Mouse (Mus musculus): Measurements from ENCODE around the gene Fgfr2. TPM values are rescaled to one million over a fixed set of nuclear protein-coding genes. Genes with fewer than 3 reads are reported as not detected.

Gene Fgfr2
- polyA plus RNA-seq, 1 experiment from 2014 or later = 18.5 TPM

DNA sequence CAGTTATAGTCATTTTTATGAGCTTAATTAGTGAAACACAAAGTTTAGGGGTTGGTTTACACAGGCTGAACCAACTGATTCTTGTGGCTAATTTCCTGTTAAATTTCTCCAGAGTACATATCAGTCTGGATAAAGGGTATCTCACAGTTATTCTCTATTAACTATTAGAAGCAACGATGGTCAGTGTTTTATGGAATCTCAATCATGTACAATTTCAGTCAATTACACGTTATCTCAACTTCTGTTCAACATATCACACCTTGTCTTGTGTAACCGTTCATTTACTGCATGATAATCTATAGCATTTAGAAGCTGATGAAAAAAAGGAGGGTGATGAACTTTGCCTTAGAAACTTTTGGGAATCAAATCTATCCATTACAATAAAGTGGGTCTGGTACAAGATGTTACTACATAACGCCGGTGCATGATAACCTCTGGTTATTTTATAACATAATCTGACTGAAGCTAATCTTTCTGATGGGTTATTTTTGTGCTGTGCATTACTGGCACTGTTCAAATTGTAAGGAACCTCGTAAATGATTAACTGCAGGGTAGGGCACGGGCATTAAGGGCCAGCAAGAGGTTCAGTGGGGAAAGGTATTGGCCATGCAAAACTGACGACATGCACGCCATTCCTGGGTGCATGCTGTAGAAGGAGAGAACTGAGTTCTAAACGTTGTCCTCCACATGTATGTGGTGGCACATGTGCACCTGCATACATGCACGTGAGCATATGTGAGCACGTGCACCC lies 2121.0 kb downstream of the Fgfr2 start:
- no peak for ATAC-seq
- 67% methylated on average over 12 of the region's 12 CpGs for WGBS (ENCODE audit: insufficient replicate concordance)

DNA sequence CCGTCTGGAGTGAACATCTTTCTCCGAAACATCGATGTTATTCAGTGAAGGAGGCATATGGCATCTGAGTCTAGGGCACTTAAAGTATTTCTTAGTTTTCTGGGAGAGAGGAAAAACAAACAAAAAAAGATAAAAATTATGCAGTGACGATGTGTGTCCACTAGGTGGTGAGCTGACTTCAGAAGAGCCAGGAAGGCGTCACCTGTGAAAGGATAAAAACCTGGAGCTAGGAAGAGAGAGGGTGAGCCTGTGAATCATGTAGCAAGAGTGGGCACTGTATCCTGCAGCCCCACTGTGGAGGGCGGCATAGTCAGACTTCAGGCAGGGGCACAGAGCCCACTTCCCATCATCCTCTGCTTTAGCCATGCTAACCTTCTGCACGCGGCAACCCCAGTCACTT lies 2129.2 kb downstream of the Fgfr2 start:
- no peak for ATAC-seq
- no peaks in the 10 kb centered on the region for H3K36me3 ChIP-seq
- H3K9ac ChIP-seq = no peak overlapping the region
- no peak overlapping the region for H3K4me2 ChIP-seq
- 36% methylated on average over 8 of the region's 8 CpGs for WGBS (ENCODE audit: insufficient replicate concordance)
- H3K4me3 ChIP-seq = no peak overlapping the region
- no peak overlapping the region for H3K27ac ChIP-seq
- H3K27me3 ChIP-seq (replicated peaks) = no peaks in the 10 kb centered on the region
- no peaks in the 10 kb centered on the region for H3K9me3 ChIP-seq (replicated peaks)
- no peaks in the 10 kb centered on the region for H3K4me1 ChIP-seq

More for the DNA sequence above, 2121.0 kb downstream of the Fgfr2 start:
- no peak overlapping the region for H3K9ac ChIP-seq
- H3K4me2 ChIP-seq = no peak overlapping the region
- no peaks in the 10 kb centered on the region for H3K4me1 ChIP-seq
- H3K4me3 ChIP-seq = no peak overlapping the region
- H3K9me3 ChIP-seq (replicated peaks) = 0 out of 2 replicates have a peak, but pooled peaks cover 4% of the 10 kb centered on the region
- no peaks in the 10 kb centered on the region for H3K27me3 ChIP-seq (replicated peaks)
- no peaks in the 10 kb centered on the region for H3K36me3 ChIP-seq
- no peak overlapping the region for H3K27ac ChIP-seq

GRCm38 (mm10) chr7:130991174-130991789 lies 2131.9 kb downstream of the Fgfr2 start:
- H3K4me3 ChIP-seq = no peak overlapping the region
- no peaks in the 10 kb centered on the region for H3K27me3 ChIP-seq (replicated peaks)
- H3K4me1 ChIP-seq = no peaks in the 10 kb centered on the region
- H3K27ac ChIP-seq = no peak overlapping the region
- no peak overlapping the region for H3K4me2 ChIP-seq
- no peak for ATAC-seq
- H3K36me3 ChIP-seq = no peaks in the 10 kb centered on the region
- no peak overlapping the region for H3K9ac ChIP-seq
- 73% methylated on average over 13 of the region's 13 CpGs for WGBS (ENCODE audit: insufficient replicate concordance)
- no peaks in the 10 kb centered on the region for H3K9me3 ChIP-seq (replicated peaks)

DNA sequence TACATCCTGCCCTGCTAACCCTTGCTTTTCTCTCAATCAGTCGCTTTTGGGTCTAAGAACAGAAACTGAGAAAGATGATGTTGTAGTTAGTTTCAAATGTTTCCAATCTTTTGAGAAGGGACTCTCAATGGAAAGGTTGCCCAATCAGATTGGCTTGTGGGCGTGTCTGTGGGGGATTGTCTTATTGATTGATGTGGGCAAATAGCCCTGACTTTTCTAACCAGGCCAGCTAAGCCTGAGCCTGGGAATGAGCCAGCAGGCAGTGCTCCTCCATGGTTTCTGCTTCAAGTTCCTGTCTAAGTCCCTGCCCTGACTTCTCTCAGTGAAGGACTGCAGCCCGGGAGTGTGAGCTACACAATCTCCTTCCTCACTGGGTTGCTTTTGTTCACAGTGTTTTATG lies 2133.8 kb downstream of the Fgfr2 start:
- WGBS (ENCODE audit: insufficient replicate concordance) = 42% methylated on average over 3 of the region's 3 CpGs
- Histone ChIP-seq H3K4me1 (no peaks in the 10 kb centered on the region), H3K9ac (no peak overlapping the region), H3K27ac (no peak overlapping the region), H3K36me3 (no peaks in the 10 kb centered on the region), H3K4me2 (no peak overlapping the region), H3K9me3 (replicated peaks) (no peaks in the 10 kb centered on the region), H3K27me3 (replicated peaks) (no peaks in the 10 kb centered on the region), H3K4me3 (no peak overlapping the region)
- no peak for ATAC-seq

DNA sequence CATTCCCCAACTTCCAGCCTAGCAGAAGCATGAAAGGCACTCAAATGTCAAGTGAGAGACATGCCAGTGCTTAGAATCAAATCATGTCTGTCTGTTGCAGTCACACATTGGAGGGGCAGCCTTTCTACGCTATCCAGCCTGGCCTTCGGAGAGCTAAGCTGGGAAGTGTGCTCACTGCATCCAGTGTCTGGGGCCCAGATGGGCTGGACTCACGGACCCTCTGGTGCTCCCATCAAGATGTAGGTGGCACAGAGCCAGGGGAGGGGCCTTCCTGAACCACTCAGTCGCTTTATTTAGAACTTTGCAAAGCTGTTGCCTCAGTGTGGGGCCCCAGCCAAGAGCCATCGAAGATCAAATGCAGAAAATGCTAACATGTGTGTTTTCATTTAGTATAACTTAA lies 2135.0 kb downstream of the Fgfr2 start:
- WGBS (ENCODE audit: insufficient replicate concordance) = 62% methylated on average over 5 of the region's 5 CpGs
- Histone ChIP-seq H3K4me2 (no peak overlapping the region), H3K9ac (no peak overlapping the region), H3K36me3 (no peaks in the 10 kb centered on the region), H3K27me3 (replicated peaks) (no peaks in the 10 kb centered on the region), H3K4me3 (no peak overlapping the region), H3K27ac (no peak overlapping the region), H3K4me1 (no peaks in the 10 kb centered on the region), H3K9me3 (replicated peaks) (no peaks in the 10 kb centered on the region)
- no peak for ATAC-seq

DNA sequence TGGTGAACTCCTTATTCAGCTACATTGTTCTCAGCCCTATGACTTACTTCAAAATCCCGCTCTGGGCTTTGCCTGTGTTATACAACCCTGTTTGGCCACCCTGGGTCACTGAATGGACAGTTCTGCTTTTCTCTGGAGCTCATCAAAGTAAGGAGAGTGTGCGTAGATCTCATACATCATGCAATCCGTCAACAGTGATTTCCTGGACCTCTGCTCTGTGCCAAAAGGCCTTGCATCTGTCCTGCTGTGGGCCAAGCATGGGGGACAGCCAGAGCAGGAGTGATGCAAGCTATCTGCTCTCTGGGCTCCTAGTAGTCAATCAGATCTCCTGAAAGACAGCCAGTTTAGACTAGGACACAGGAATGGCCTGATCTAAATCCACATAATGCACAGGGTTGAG lies 2137.4 kb downstream of the Fgfr2 start:
- ATAC-seq = no peak

GRCm38 (mm10) chr7:130985193-130985592 lies 2138.0 kb downstream of the Fgfr2 start:
- Histone ChIP-seq H3K27me3 (replicated peaks) (no peaks in the 10 kb centered on the region), H3K27ac (no peak overlapping the region), H3K4me1 (no peaks in the 10 kb centered on the region), H3K9me3 (replicated peaks) (no peaks in the 10 kb centered on the region), H3K36me3 (no peaks in the 10 kb centered on the region), H3K4me3 (no peak overlapping the region), H3K9ac (no peak overlapping the region), H3K4me2 (no peak overlapping the region)
- WGBS (ENCODE audit: insufficient replicate concordance) = 72% methylated on average over 12 of the region's 12 CpGs
- no peak for ATAC-seq

More for the DNA sequence above, 2137.4 kb downstream of the Fgfr2 start:
- H3K27me3 ChIP-seq (replicated peaks) = no peaks in the 10 kb centered on the region
- H3K9ac ChIP-seq = no peak overlapping the region
- no peak overlapping the region for H3K4me3 ChIP-seq
- no peak overlapping the region for H3K27ac ChIP-seq
- no peaks in the 10 kb centered on the region for H3K4me1 ChIP-seq
- H3K9me3 ChIP-seq (replicated peaks) = no peaks in the 10 kb centered on the region
- no peak overlapping the region for H3K4me2 ChIP-seq
- WGBS (ENCODE audit: insufficient replicate concordance) = 64% methylated on average over 3 of the region's 3 CpGs
- no peaks in the 10 kb centered on the region for H3K36me3 ChIP-seq

GRCm38 (mm10) chr7:130984294-130984693 lies 2138.9 kb downstream of the Fgfr2 start:
- no peak overlapping the region for H3K4me2 ChIP-seq
- WGBS (ENCODE audit: insufficient replicate concordance) = 78% methylated on average over 7 of the region's 7 CpGs
- no peak overlapping the region for H3K9ac ChIP-seq
- no peaks in the 10 kb centered on the region for H3K4me1 ChIP-seq
- H3K4me3 ChIP-seq = no peak overlapping the region
- H3K27ac ChIP-seq = no peak overlapping the region
- H3K36me3 ChIP-seq = no peaks in the 10 kb centered on the region
- H3K9me3 ChIP-seq (replicated peaks) = no peaks in the 10 kb centered on the region
- no peak for ATAC-seq
- H3K27me3 ChIP-seq (replicated peaks) = no peaks in the 10 kb centered on the region

GRCm38 (mm10) chr7:130982881-130983280 lies 2140.3 kb downstream of the Fgfr2 start:
- Histone ChIP-seq H3K4me2 (no peak overlapping the region), H3K36me3 (no peaks in the 10 kb centered on the region), H3K4me3 (no peak overlapping the region), H3K27me3 (replicated peaks) (no peaks in the 10 kb centered on the region), H3K9ac (no peak overlapping the region), H3K4me1 (no peaks in the 10 kb centered on the region), H3K27ac (no peak overlapping the region), H3K9me3 (replicated peaks) (no peaks in the 10 kb centered on the region)
- 63% methylated on average over 3 of the region's 3 CpGs for WGBS (ENCODE audit: insufficient replicate concordance)
- ATAC-seq = no peak

GRCm38 (mm10) chr7:130982371-130982770 lies 2140.8 kb downstream of the Fgfr2 start:
- no peak overlapping the region for H3K27ac ChIP-seq

DNA sequence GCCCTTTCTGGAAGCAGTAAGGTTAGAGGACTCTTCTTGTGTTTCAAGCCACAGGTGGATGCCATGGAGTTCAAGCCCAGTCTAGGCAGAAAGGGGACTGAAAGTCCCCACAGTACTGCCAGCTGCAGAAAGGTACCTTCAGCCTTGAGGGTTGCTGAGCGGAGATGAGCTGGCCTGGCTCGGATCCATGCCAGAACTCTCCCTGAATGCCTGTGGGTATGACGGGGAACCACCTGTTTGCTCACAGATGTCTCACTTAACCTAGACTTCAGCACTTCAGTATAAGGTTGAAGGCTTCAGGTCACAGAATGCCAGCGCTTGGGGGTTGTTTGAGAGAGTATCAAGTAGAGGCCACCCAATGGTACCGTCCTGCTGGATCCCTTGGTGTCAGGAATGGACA lies 2143.0 kb downstream of the Fgfr2 start:
- 79% methylated on average over 5 of the region's 5 CpGs for WGBS (ENCODE audit: insufficient replicate concordance)
- no peaks in the 10 kb centered on the region for H3K36me3 ChIP-seq
- no peak for ATAC-seq
- no peak overlapping the region for H3K9ac ChIP-seq
- no peak overlapping the region for H3K4me3 ChIP-seq
- H3K4me1 ChIP-seq = 0 out of 2 replicates have a peak, but pooled peaks cover 2% of the 10 kb centered on the region
- H3K4me2 ChIP-seq = no peak overlapping the region
- H3K27me3 ChIP-seq (replicated peaks) = no peaks in the 10 kb centered on the region
- H3K9me3 ChIP-seq (replicated peaks) = no peaks in the 10 kb centered on the region
- H3K27ac ChIP-seq = no peak overlapping the region

More at GRCm38 (mm10) chr7:130982371-130982770, 2140.8 kb downstream of the Fgfr2 start:
- no peak for ATAC-seq
- Histone ChIP-seq H3K4me3 (no peak overlapping the region), H3K36me3 (no peaks in the 10 kb centered on the region), H3K27me3 (replicated peaks) (no peaks in the 10 kb centered on the region), H3K9ac (no peak overlapping the region), H3K4me1 (0 out of 2 replicates have a peak, but pooled peaks cover 2% of the 10 kb centered on the region), H3K9me3 (replicated peaks) (no peaks in the 10 kb centered on the region), H3K4me2 (no peak overlapping the region)
- WGBS (ENCODE audit: insufficient replicate concordance) = 49% methylated on average over 4 of the region's 4 CpGs

- ATAC-seq = no peak
- WGBS (ENCODE audit: insufficient replicate concordance) = 44% methylated on average over 1 of the region's 1 CpGs
- Histone ChIP-seq H3K4me2 (no peak overlapping the region), H3K4me1 (0 out of 2 replicates have a peak, but pooled peaks cover 2% of the 10 kb centered on the region), H3K9ac (no peak overlapping the region), H3K27me3 (replicated peaks) (no peaks in the 10 kb centered on the region), H3K27ac (no peak overlapping the region), H3K9me3 (replicated peaks) (no peaks in the 10 kb centered on the region), H3K36me3 (no peaks in the 10 kb centered on the region), H3K4me3 (no peak overlapping the region)
These were observed 2144.6 kb downstream of the Fgfr2 start for GRCm38 (mm10) chr7:130978545-130978944.

All from liver, embryonic 12.5 days (tissue).